Mouse (Mus musculus) adrenal gland, adult (tissue): ENCODE results near the gene Lrrc15.
A peak's percentile ranks its signal among the peaks of the same experiment; 100 is the strongest.

ENCODE experiments used
- DNase-seq, 2 experiments: peaks; one replicate each; pipeline ENCODE4 v3.0.0; 2022 to 2023; ENCODE audit warnings: low spot score in 1 of 2; ENCODE audit not compliant: inconsistent age in 2 of 2

Gene Lrrc15

GRCm38 (mm10) chr16:30241623-30242022, 41.4 kb downstream of the Lrrc15 start:
- no peak for DNase-seq

DNA sequence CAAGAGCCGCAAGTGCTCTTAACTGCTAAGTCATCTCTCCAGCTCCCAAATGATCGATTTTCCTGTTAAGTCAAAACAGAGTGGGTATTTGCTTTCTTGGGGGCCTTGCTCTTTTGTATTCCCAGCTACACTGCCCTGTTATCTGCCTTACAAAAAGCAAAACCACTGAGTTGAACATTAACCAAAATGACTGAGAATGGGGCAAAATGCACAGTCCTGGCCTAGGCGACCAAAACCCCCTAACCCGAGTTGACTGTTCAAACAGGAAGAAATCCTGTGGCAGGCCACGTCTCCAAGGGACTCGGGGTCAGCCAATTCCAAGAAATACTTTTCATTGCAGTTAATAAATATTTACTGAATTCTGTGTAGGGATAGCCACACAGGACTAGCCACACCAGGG, 44.3 kb downstream of the Lrrc15 start:
- no peak for DNase-seq

DNA sequence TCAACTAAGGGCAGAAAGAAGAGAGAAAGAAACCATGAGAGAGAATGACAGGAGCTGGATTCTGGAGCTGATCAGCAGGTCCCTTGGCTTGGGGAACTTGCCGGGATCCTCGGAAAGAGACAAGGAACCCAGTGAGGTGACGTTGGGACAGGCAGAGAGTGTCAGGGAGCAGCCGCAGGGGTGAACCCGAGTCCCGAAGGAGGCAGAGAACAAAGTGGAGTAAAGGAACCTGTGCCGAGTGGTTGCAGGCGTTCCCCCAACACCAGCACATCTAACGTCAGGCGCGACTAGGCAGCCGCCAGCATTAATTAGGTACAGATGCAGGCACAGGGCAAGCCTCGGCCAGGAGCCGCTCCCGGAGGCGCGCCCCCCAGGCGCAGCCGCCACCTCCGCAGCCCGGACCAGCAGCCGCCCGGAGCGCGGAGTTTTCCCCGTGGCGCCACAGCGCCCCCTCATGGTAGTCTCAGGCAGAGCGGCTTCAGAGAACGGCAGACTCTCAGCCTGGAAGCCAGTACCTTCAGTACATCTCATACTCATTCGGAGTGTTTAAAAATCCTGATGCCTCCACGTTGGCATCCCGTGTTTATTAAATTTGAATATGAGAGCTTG, 46.9 kb downstream of the Lrrc15 start:
- peak; percentile 87 to 95 for DNase-seq

DNA sequence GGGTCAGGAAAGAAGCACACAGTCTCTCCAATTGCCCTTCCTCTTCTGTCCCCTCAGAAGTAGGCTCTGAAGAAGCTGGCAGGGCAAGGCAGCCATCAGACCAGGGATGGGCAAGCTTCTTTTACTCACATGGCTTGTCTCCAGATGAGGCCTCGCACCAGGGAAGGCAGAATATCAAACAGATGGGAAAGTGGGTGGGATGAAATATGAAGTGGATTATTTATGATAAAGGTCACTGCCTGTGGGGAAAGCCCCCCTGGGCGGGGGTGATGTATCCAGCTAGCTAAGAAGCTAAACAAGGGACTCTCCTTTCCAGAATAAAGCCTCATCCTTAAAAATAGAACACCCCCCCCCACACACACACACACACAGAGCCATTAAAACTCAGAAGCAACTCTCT, 47.5 kb downstream of the Lrrc15 start:
- peak in 1 of 2 experiments; percentile 43 for DNase-seq

- DNase-seq: no peak
These were observed 48.2 kb downstream of the Lrrc15 start for GRCm38 (mm10) chr16:30234636-30235546.

- no peak for DNase-seq
These were observed 49.0 kb downstream of the Lrrc15 start for GRCm38 (mm10) chr16:30234077-30234476.

DNA sequence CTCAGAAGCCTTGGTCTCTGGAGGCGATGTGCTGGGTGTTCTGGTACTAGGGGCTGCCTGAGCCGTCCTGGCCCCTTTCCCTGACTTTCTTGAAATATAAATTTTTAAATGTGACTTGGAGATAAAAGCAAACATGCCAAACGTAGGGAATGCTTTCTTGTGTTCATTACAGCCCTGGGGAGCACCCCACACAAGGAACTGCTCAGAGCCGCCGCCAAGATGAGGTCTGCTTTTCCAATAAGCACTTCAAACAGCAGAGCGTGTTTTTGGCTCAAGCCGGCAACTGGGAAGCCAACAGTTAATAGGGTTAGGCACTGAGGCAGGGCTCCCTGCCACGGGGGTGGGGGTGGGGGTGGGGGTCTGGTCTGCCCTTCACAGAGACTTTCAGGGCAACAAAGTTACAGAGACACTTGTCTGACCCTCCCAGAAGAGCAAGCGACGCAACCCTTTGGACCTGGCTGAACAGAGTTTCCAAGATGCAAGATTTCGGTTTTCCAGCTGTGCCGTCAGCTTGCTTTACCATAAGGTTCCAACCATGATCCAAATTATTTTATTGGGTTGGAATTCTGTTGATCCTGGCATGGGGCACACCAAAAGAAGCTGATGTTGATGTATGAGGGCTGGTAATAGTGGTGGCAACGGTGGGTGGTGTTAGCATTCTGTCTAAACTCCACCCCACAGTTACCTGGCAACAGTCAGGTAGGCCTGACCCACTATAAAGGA, 51.0 kb downstream of the Lrrc15 start:
- DNase-seq: no peak

DNA sequence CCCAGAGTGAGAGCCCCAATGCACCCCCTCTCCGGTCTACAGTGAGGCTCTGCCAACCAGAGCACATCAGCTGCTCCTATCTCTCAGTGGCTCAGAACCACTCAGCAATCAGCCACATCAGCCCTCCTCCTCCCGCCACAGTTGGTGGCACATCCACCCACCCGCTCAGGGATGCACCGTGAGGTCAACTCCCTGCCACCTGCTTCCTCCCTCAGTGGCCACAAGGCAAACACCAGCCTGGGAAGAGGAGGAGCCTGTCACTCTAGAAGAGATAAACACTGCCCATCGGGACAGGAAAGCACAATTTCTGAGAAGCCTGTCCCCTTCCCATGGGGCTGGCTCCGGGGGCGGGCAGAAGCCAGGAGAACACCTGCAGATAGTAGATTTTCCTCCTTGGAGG, 55.7 kb downstream of the Lrrc15 start:
- DNase-seq: no peak

- DNase-seq: no peak
These were observed 61.8 kb downstream of the Lrrc15 start for GRCm38 (mm10) chr16:30221161-30221782.
